Mouse (Mus musculus) CD4-positive, CD25-positive, alpha-beta regulatory T cell, adult 4 months (primary cell): ENCODE measurements around the gene Ddx24. TPM values are rescaled to one million over a fixed set of nuclear protein-coding genes. Genes with fewer than 3 reads are reported as not detected.
"Not testable (repeated sequence)": the region's sequence is repeated elsewhere in the genome, so short reads cannot be mapped to it uniquely, and the experiment has no call there.

ENCODE experiments used
- ATAC-seq: one replicate; pipeline ENCODE4 v1.8.0; 2017
- polyA plus RNA-seq, 2 experiments: library from polyadenylated mRNA; unstranded; fragments of 100-300 nt; shearing (Covaris generic); gene quantifications; one replicate each; pipeline ENCODE4 v1.2.1; 2017

The Ddx24 gene
- polyA plus RNA-seq = 100 to 1,000 TPM; 250 to 324 TPM

DNA sequence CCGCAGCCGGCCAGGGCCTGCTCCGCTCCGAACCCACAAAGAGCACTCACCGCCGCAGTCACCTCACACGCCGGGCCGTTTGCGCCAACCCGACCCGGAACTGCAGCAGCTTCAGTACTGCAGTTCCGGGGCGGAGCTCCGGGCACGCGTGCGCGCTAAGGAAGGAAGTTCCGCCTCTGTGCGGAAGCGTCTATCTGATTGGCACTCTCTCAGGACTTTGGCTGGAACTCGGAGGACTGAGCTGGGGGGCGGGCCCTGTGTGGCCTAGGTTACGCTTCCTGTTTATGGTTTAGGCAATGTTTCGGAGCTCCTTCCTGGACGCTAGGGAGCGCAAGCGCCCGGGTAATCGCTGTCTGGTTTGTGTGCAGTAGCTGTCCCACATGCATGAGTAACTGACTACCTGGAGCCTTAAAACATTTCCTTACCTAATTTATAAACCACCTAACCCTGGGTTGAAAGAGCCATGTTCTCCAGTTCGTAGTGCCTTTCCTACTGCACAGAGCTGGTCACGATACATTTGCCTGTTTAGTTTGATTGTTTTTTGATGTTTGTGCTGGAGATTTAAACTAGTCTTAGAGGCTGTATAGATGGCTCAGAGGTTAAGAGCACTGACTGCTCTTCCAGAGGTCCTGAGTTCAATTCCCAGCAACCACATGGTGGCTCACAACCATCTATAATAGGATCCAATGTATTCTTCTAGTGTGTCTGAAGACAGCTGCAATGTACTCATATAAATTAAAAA, at the start of gene Ddx24:
Gene Ddx24, minus strand, starts transcription at position 102 of the 742 bp plus-strand sequence.
- peak; percentile 98 for ATAC-seq

GRCm38 (mm10) chr12:103474481-103474880, 48.9 kb upstream of the Ddx24 start:
- ATAC-seq = no peak

GRCm38 (mm10) chr12:103457140-103457539, 31.5 kb upstream of the Ddx24 start, which contains the start of gene Ifi27l2b:
TSS of gene Ifi27l2b (minus strand) at chr12:103457223.
- ATAC-seq = no peak

DNA sequence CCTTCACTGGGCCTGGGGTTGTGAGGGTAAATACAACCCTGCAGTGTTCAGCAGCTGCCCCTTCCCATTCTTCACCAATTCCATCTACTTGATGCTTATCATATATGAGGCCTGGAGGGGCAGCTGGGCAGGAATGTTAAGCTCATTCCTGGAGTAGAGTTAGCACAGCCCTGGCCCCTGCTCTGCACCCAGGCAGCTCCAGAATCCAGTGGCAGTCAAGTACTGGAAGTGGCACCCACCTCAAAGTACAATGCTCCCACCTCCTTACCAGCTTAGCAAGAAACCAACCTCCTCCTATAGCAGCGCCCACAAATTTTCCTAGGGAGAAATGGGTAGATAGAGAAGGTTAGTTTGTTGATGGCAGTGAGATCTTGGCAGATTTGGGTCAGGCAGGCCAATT, 31.1 kb upstream of the Ddx24 start:
- ATAC-seq = not testable (repeated sequence)

DNA sequence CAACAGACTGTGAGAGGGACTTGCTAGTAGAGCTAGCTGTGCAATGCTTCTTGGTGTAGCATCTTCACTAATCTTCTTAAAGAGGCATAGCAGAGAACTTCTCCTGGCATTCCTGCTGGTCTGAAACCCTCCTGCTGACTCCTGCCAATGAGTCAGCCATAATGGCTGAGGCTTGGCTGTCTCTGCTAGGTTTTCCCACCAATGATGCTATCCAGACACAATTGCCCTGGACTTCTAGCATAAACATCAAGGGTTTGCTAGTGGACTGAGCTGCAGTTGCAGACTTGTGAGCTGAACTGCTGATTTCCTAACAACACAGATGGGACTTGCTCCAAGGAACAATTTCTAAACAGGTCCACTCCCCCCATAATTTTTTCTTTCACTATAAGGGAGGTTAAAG, 27.7 kb upstream of the Ddx24 start:
- no peak for ATAC-seq

DNA sequence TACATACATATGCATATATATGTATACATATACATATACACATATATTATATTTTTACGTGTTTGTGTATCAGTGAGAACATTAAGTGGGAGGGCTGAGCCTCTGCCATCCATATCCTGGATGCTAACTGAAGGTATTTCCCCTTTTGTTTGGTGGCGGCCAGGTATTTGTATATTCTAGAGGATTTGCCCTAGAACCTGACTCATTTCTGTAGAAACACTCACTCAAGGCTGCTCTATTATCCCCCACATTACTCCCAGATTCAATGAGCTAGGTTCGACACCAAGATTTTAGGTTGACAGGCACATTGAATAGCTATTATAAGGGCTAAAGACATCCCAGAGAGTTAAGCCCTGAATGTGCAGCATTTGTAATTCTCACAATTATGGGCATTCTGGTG, 19.4 kb upstream of the Ddx24 start:
- ATAC-seq = peak; percentile 17

GRCm38 (mm10) chr12:103444261-103444660, 18.6 kb upstream of the Ddx24 start:
- not testable (repeated sequence) for ATAC-seq

GRCm38 (mm10) chr12:103443524-103443923, 17.9 kb upstream of the Ddx24 start, which contains the start of gene Ifi27l2a:
TSS of gene Ifi27l2a (minus strand) at chr12:103443680.
- peak; percentile 96 for ATAC-seq

DNA sequence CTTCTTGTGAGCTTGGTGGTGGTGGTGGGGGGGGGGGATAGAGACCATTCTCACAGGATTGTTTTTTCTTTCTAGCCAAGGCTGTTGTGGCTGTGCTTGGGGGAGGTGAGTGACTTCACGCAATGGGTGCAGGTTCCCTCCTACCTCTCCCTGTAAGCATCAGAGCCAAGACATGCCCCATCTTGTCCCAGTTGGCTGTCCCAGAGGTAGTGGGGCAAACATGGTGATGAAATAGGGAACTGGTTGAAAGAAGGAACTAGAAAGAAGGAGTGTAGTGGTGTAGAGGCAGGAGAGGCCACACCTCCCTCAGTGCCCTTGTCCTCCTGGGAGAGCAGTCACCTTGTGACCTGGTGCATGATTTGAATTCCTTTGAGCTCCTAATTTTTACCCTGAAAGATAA, 12.0 kb upstream of the Ddx24 start:
- no peak for ATAC-seq

- no peak for ATAC-seq
These were observed 9.2 kb upstream of the Ddx24 start for GRCm38 (mm10) chr12:103434861-103435260.

GRCm38 (mm10) chr12:103433986-103434731, 8.5 kb upstream of the Ddx24 start, which contains the start of gene Ifi27:
TSS of gene Ifi27 (plus strand) at chr12:103434211.
- peak; percentile 99 for ATAC-seq

DNA sequence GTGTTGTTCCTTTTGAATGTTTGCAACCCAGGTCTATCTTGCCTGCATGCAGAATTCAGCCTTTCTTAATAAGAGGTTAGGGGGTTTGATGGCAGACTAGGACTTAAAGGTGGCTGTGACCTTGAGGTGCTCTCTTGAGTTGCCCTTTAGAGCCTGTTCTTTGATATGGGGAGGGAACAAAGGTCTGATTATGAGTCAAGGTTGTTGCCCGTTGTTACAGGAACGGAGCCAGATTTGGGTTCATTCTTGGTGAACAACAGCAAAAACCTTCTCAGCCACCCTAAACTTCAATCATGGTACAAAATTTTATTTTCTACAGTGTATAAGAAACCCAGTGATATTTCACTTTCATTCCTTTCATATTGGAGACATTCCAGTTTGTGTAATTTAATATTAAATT, 7.8 kb upstream of the Ddx24 start:
- no peak for ATAC-seq

GRCm38 (mm10) chr12:103426710-103427109, 1.1 kb upstream of the Ddx24 start:
- no peak for ATAC-seq

DNA sequence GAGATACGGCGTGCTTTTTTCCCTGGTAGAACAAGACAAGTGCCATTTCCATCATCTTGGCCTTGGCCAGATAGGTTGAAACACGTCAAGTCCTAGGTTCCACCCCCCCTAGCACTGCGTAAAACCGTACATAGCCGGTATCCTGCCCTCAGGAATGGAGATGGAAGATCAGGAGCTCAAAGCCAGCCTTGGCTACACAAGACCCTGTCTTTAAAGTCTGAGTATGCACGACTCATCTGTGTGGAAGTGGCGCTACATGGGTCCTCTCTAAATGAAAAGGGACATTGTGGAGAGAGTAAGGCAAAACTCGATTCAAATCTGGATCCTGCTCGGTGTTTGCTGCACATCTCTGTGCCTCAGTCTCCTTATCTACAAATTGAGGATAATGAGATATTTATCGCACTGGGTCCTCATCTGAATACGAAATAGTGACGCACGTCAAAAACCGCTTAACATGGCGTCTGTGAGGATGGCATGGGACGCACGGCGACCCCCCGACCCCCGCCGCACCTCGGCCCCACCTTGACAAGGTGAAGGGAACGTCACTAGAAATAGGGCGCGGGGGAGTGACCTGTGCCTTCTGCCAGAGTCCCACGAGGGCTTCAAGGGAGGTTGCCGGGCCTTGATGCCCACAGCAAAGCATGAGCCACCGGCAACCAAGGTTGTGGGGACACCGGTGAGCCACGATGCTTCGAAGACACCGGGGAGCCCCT, 458 bp downstream of the Ddx24 start:
- peak; percentile 3 for ATAC-seq

GRCm38 (mm10) chr12:103408144-103408543, 17.5 kb downstream of the Ddx24 start:
- ATAC-seq = no peak

DNA sequence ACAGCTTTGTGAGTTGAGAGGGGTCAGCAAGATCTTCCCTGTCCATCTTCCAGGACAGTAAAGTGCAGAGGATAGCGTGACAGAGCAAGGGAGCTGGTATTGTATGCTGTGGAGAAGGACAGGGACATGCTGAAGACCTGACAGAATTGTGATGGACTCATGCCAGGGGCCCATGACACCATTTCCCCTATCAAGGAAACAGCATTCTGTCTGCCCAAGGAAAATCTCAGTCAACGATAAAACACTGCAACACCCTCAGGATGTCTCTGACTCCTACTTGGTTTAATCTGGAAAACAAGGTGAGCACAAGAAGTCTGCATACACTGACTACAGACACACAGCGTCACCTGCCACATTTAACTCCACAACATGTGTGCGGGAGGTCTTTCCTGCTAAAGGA, 17.9 kb downstream of the Ddx24 start, which contains the start of gene 9330161L09Rik:
Gene 9330161L09Rik, minus strand, starts transcription at position 101 of the 400 bp plus-strand sequence.
- no peak for ATAC-seq

GRCm38 (mm10) chr12:103404131-103404530, 21.5 kb downstream of the Ddx24 start:
- ATAC-seq = no peak

GRCm38 (mm10) chr12:103396751-103397150, 28.9 kb downstream of the Ddx24 start:
- no peak for ATAC-seq

- ATAC-seq = no peak
These were observed 29.9 kb downstream of the Ddx24 start for GRCm38 (mm10) chr12:103395486-103396275.

DNA sequence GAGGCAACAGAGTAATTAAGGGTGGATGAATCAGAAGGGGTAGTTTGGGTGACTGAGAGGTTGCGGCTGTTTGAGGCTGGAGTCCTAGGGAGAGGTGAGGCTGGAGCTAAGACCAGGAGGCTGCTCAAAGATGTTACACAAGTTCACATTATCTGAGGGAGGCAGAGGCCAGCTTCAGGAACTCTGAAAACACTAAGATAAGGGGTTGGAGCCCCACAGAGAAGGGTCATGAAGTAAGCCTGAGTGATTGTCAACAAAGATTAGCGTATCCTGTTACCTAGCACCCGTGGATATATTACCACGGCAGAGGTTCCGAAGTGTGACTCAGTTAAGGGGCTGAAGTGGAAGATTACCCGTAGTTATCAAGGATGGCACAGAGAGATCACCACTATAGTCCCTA, 32.1 kb downstream of the Ddx24 start:
- no peak for ATAC-seq

GRCm38 (mm10) chr12:103391098-103391497, 34.5 kb downstream of the Ddx24 start:
- ATAC-seq = no peak

GRCm38 (mm10) chr12:103389982-103390381, 35.6 kb downstream of the Ddx24 start:
- no peak for ATAC-seq
